Comparison of ENCODE assay signal across 8 mouse cellular contexts in the genomic region with DNA sequence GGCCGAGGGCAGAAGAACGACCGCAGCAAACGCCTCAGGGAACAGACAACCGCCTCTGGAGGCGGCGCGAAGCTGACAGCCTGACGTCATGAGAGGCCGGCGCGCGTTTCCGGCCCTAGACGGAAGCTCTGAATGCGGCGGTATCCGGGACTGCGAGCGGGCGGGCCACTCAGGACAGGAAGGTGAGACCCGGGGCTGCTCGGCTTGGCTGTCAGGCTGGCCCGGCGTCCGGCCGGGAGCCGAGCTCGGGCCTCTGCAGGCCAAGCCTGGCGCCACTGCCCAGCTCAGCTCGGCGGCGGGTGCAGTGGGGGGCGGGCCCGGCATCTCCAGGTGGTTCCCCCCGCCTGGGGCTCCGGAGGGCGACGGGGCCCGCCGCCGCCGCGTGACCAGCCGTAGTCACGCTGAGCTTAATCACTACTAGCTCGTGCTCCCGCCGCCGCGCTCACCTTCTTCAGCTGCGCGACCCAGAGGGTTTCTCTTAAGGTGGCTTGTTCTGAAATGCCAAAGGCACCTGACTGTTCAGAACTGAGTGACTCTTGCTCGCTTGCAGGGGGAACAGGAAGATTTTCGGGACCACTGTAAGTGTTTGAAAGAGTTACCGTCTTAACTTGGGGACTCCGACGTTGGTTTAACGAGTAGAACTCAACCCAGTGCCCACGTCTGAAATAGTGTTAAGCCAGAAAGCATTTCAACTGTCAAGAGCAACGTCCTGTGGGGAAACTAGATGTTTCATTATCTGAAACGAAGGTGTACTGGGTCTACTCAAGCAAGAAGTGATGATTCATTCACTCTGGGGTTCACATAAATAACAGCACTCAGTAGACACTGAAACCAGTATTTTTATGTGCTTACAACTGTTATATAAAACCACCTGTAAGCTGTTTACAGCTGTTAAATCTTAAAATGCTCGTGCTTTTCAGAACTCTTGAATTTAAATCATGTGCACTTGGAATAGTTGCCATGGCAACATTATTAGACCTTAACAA. TPM values are rescaled to one million over a fixed set of nuclear protein-coding genes. Genes with fewer than 3 reads are reported as not detected.
DNase-seq lines count a peak whose midpoint lies in the region; ATAC-seq lines count a peak whose summit lies in the region.

A gene (minus strand): TSS at position 73 of the 986 bp plus-strand sequence.
A gene (plus strand): TSS at position 174 of the 986 bp plus-strand sequence.

- ATAC-seq in intestine, embryonic 15.5 days, result peak; percentile 99
- peak; percentile 98 for ATAC-seq in midbrain, embryonic 11.5 days (ENCODE audit: low FRiP score)

- peak within 1 kb of the TSS; percentile 81 for H3K4me2 ChIP-seq in intestine, embryonic 15.5 days (replicated peaks)
- H3K4me2 ChIP-seq in midbrain, embryonic 11.5 days, result peak within 1 kb of the TSS; percentile 88

- peak within 1 kb of the TSS; percentile 95 for H3K27ac ChIP-seq in intestine, embryonic 15.5 days
- H3K27ac ChIP-seq in midbrain, embryonic 11.5 days (ENCODE audit: low read depth, low read length), result peak within 1 kb of the TSS; percentile 78

- H3K27me3 ChIP-seq in intestine, embryonic 15.5 days (replicated peaks), result no peaks in the 10 kb centered on the region
- no peaks in the 10 kb centered on the region for H3K27me3 ChIP-seq in midbrain, embryonic 11.5 days (ENCODE audit: control insufficient read depth, insufficient read depth, low read length)

- H3K4me3 ChIP-seq in intestine, embryonic 15.5 days (replicated peaks), result peak within 1 kb of the TSS; percentile 93
- peak within 1 kb of the TSS; percentile 83 for H3K4me3 ChIP-seq in midbrain, embryonic 11.5 days (ENCODE audit: low read depth, low read length)

- H3K36me3 ChIP-seq in intestine, embryonic 15.5 days, result peaks cover 7% of the 10 kb centered on the region; the same call in 1 of the 2 replicates
- peaks cover 7% of the 10 kb centered on the region; the same call in 1 of the 2 replicates for H3K36me3 ChIP-seq in midbrain, embryonic 11.5 days (ENCODE audit: control insufficient read depth, insufficient read depth, low read length)

- peaks cover 15% of the 10 kb centered on the region for H3K4me1 ChIP-seq in intestine, embryonic 15.5 days (replicated peaks)
- peaks cover 16% of the 10 kb centered on the region for H3K4me1 ChIP-seq in midbrain, embryonic 11.5 days (ENCODE audit: control insufficient read depth, insufficient read depth, low read length)

- peak; percentile 96 for DNase-seq in adrenal gland, adult 2 months
- peak; percentile 94 for DNase-seq in embryo, embryonic 10.5 days (ENCODE audit: low spot score)
- peak; percentile 84 for DNase-seq in gastrocnemius, postnatal 25 days
- peak; percentile 88 for DNase-seq in left cerebral cortex, postnatal 4 days
- DNase-seq in midbrain, embryonic 11.5 days (ENCODE audit: low spot score, missing footprints), result peak; percentile 99
- DNase-seq in right cerebral cortex, postnatal 4 days, result peak; percentile 84
- DNase-seq in yolk sac, embryonic 10.5 days (ENCODE audit: low spot score), result peak; percentile 90

- peak within 1 kb of the TSS; percentile 85 for H3K9ac ChIP-seq in intestine, embryonic 15.5 days
- H3K9ac ChIP-seq in midbrain, embryonic 11.5 days (ENCODE audit: low read length), result peak within 1 kb of the TSS; percentile 80

- H3K9me3 ChIP-seq in intestine, embryonic 15.5 days, result no peaks in the 10 kb centered on the region
- no peaks in the 10 kb centered on the region for H3K9me3 ChIP-seq in midbrain, embryonic 11.5 days (ENCODE audit: control insufficient read depth, low read length)

- WGBS in intestine, embryonic 15.5 days, result under 1% methylated on average over 61 of the region's 63 CpGs
- WGBS in midbrain, embryonic 11.5 days, result under 1% methylated on average over 60 of the region's 63 CpGs

- intact Hi-C loops in left cerebral cortex, postnatal 4 days (cut with DNase I), result no loop called here

RNA-seq across cellular contexts. Expression of the first gene that starts in this region (rescaled TPM):
- 1 to 10 TPM; 3.7 to 7.9 TPM for total RNA-seq in adrenal gland, adult 2 months (2021)
- 0.56 and 0.81 TPM in 2 replicates for polyA plus RNA-seq in adrenal gland, adult 2 months (2012; rRNA removed)
- total RNA-seq in gastrocnemius, postnatal 25 days (2021), result 1 to 10 TPM; 3.7 to 4.6 TPM
- polyA plus RNA-seq in intestine, embryonic 15.5 days (2015; fragmentation: Nextera tagmentation; extraction: Ambion mirVana), result 20.5 and 23.1 TPM in 2 replicates
- total RNA-seq in left cerebral cortex, postnatal 4 days (2021), result 10 to 100 TPM; 28.3 to 30.3 TPM
- 40.8 and 41.4 TPM in 2 replicates for polyA plus RNA-seq in midbrain, embryonic 11.5 days (2014; fragmentation: Nextera tagmentation; extraction: Ambion mirVana)

RNA-seq across cellular contexts. Expression of the second gene that starts in this region (rescaled TPM):
- total RNA-seq in adrenal gland, adult 2 months (2021), result 1 to 10 TPM; 7.5 to 8.5 TPM
- polyA plus RNA-seq in adrenal gland, adult 2 months (2012; rRNA removed), result 3.4 TPM in 2 replicates
- total RNA-seq in gastrocnemius, postnatal 25 days (2021), result 1 to 10 TPM; 1.8 to 2.9 TPM
- 15.3 and 16.3 TPM in 2 replicates for polyA plus RNA-seq in intestine, embryonic 15.5 days (2015; fragmentation: Nextera tagmentation; extraction: Ambion mirVana)
- total RNA-seq in left cerebral cortex, postnatal 4 days (2021), result 1 to 10 TPM; 5.3 to 6.0 TPM
- 12.2 and 12.3 TPM in 2 replicates for polyA plus RNA-seq in midbrain, embryonic 11.5 days (2014; fragmentation: Nextera tagmentation; extraction: Ambion mirVana)

Comparison
In these comparisons a context has a peak if more than half of its experiments do, and no peak if none do; other contexts are left out.
1. Peak in every context shown above with its lines: DNase-seq, ATAC-seq, H3K4me3 ChIP-seq and H3K27ac ChIP-seq.
2. RNA of the first gene that starts in this region (polyA plus RNA-seq): 40.8 to 41.4 TPM in midbrain, embryonic 11.5 days and 20.5 to 23.1 TPM in intestine, embryonic 15.5 days; 0.56 to 0.81 TPM in adrenal gland, adult 2 months; every median in the first group is over 10 times any median in the second.